Mouse (Mus musculus) hindbrain, embryonic 16.5 days (tissue): ENCODE results near the gene Nvl. TPM values are rescaled to one million over a fixed set of nuclear protein-coding genes. Genes with fewer than 3 reads are reported as not detected.

Source experiments
- ATAC-seq: fragments of 200-750 bp; cut with Nextera tagmentation; 2 replicates; pipeline ENCODE4 v1.8.0; 2017; ENCODE audit warnings: moderate TSS enrichment, moderate library complexity
- H3K27ac ChIP-seq: fragments of 300-500 bp; sonication (generic); 2 replicates; pipeline ENCODE4 v1.5.1; 2014; ENCODE audit warnings: low read depth, mild to moderate bottlenecking, control low read depth, low read length, moderate library complexity
- H3K27me3 ChIP-seq: fragments of 300-500 bp; sonication (generic); replicated peaks from 2 replicates; pipeline ENCODE4 v1.6.1; 2014; ENCODE audit warnings: low read length; ENCODE audit not compliant: control insufficient read depth, insufficient read depth
- H3K36me3 ChIP-seq: fragments of 300-500 bp; sonication (generic); 2 replicates; pipeline ENCODE4 v1.6.1; 2014; ENCODE audit warnings: mild to moderate bottlenecking, low read length, moderate library complexity, mixed read lengths; ENCODE audit not compliant: control insufficient read depth, insufficient read depth
- H3K4me1 ChIP-seq: fragments of 300-500 bp; sonication (generic); 2 replicates; pipeline ENCODE4 v1.6.1; 2014; ENCODE audit warnings: low read depth, low read length; ENCODE audit not compliant: control insufficient read depth, insufficient read depth
- H3K4me2 ChIP-seq: fragments of 300-500 bp; sonication (generic); 2 replicates; pipeline ENCODE4 v1.6.1; 2014; ENCODE audit warnings: mild to moderate bottlenecking, low read length, control low read depth, moderate library complexity
- H3K4me3 ChIP-seq: fragments of 300-500 bp; sonication (generic); 2 replicates; pipeline ENCODE4 v1.5.1; 2014; ENCODE audit warnings: mild to moderate bottlenecking, low read length, control low read depth, moderate library complexity
- H3K9ac ChIP-seq: fragments of 300-500 bp; sonication (generic); 2 replicates; pipeline ENCODE4 v1.6.1; 2014; ENCODE audit warnings: low read depth, mild to moderate bottlenecking, control low read depth, low read length, moderate library complexity
- H3K9me3 ChIP-seq: fragments of 300-500 bp; sonication (generic); 2 replicates; pipeline ENCODE4 v1.6.1; 2014; ENCODE audit warnings: mild to moderate bottlenecking, low read length, moderate library complexity; ENCODE audit not compliant: control insufficient read depth
- WGBS: fragments of 180-500 bp; shearing (Covaris S2); extraction: QIAGEN DNeasy Blood & Tissue Kit; methylation state at CpG from one replicate; pipeline ENCODE4 v1.1.7; 2014; 5-methylcytosine and 5-hydroxymethylcytosine counted together
- polyA plus RNA-seq: library from polyadenylated mRNA; unstranded; fragments of >200 nt; fragmentation: Nextera tagmentation; extraction: Ambion mirVana; gene quantifications from 2 replicates; pipeline ENCODE4 v1.2.1, GENCODE M21; 2015

Gene Nvl
- polyA plus RNA-seq = 36.7 and 43.1 TPM in 2 replicates

DNA sequence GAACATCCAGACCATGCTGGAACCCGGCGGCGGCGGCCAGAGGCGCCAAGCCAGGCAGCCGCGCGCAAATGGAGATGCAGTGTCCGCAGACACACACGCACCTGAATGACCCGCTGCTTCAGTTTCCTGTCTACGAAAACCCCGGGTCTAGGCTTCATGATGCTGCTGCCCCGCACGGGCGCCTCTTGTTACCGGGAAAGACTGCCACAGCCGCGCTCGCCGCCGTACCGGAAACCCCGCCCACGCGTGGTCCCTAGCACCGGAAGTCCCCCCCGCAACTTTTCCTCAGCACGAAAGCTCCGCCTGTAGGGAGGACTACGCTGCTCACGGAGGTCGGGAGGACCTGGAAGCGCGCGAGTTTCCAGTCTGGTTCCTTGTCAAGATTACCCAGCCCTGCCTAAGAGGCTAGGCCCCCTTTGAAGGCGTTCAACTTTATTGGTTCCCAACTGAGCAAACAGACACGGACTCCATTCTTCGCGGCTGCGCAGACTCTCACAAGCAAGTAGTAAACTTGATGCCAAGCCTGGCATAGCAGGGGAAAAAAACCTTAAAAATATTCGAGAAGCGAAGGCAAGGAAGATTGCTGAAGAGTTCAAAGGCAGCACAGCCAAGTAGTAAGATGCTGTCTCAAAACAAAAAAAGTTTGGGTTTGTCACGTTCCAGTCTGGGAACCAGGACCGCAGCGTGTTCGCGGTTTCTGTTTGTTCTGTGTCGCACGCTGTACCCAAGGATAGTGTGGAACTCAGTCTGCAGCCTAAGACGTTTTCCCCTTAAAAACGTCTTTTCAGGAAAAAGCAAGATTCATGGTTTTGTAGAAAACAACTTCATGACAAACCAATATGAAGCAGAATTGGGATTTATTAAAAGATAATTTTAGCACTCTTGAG lies at the start of gene Nvl, which contains the start of gene Cnih4:
Gene Nvl (minus strand): TSS at position 255 of the 887 bp plus-strand sequence.
Gene Cnih4 (plus strand): TSS at position 744 of the 887 bp plus-strand sequence.
- Histone ChIP-seq H3K36me3 (peaks cover 8% of the 10 kb centered on the region), H3K4me1 (peaks cover 16% of the 10 kb centered on the region)
- peak; percentile 100 for ATAC-seq

DNA sequence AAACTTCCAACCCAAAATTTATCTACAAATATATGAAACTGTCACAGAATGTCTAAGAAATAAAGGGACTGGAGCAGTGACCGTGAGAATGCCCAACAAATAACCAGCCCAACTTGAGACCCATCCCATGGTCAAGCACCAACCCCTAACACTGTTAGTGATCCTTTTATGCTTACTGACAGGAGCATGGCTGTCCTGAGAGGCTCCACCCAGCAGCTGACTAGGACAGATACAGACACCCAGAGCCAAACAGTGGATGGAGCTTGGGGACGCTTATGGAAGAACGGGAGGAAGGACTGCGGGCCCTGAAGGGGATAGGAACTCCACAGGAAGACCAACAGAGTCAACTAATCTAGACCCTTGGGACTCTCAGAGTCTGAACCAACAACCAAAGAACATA lies 44.9 kb upstream of the Nvl start:
- Histone ChIP-seq H3K36me3 (peaks cover 52% of the 10 kb centered on the region), H3K27ac (no peak overlapping the region)
- 95% methylated on average over 4 of the region's 4 CpGs for WGBS

More for the DNA sequence above, at the start of gene Nvl, which contains the start of gene Cnih4:
- Histone ChIP-seq H3K4me3 (peak within 1 kb of the TSS; percentile 52), H3K27ac (peak within 1 kb of the TSS; percentile 71), H3K27me3 (no peaks in the 10 kb centered on the region), H3K9ac (peak within 1 kb of the TSS; percentile 63), H3K9me3 (no peaks in the 10 kb centered on the region), H3K4me2 (peak within 1 kb of the TSS; percentile 79)
- WGBS = under 1% methylated on average over 52 of the region's 52 CpGs

DNA sequence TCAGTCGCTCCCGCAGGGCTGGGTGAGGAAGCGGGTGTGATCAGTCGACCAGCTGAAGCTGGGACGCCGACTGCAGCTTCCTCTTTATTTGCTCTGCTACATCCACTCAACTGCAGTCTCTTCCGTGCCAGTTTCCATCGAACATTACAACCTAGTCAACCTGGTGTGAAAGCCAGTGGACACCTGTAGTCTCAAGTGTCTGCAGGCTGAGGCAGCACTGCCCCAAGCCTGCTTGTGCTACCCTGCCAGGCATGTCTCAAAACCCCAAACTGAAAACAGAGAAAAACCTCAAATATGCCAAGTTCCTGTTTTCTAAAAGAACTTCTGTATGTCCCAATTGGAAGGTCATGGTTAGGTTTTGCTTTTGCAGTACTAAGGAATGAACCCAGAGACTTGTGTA lies 26.2 kb upstream of the Nvl start:
- H3K4me2 ChIP-seq = no peak overlapping the region
- H3K36me3 ChIP-seq = peaks cover 19% of the 10 kb centered on the region
- H3K9me3 ChIP-seq = no peaks in the 10 kb centered on the region
- ATAC-seq = no peak
- H3K9ac ChIP-seq = no peak overlapping the region
- no peak overlapping the region for H3K27ac ChIP-seq
- H3K4me1 ChIP-seq = no peaks in the 10 kb centered on the region
- no peak overlapping the region for H3K4me3 ChIP-seq
- 91% methylated on average over 8 of the region's 8 CpGs for WGBS
- H3K27me3 ChIP-seq = no peaks in the 10 kb centered on the region

More for the DNA sequence above, 44.9 kb upstream of the Nvl start:
- ATAC-seq = no peak
- H3K9me3 ChIP-seq = no peaks in the 10 kb centered on the region
- H3K4me1 ChIP-seq = no peaks in the 10 kb centered on the region
- H3K4me3 ChIP-seq = no peak overlapping the region
- no peak overlapping the region for H3K4me2 ChIP-seq
- no peak overlapping the region for H3K9ac ChIP-seq
- no peaks in the 10 kb centered on the region for H3K27me3 ChIP-seq

DNA sequence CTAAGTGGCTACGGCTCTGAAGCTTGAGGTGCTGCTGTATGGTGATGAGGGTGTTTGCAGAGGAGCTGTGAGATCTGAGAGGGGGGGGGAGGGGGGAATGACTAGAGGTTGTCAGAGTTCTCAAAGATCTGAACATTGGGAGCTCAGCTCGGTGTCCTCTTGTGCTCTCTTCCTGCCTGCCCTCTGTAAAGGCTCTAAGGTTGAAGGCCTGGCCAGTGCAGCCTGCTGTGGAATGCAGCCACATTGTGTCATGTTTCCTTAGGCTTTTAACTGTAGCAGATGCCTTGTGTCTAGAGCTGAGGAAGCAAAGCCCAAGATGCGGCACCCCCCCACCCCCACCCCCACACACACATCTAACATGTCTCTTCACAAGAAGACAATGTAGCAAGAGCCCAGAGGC lies 24.4 kb upstream of the Nvl start:
- Histone ChIP-seq H3K27me3 (no peaks in the 10 kb centered on the region), H3K9me3 (no peaks in the 10 kb centered on the region), H3K4me3 (no peak overlapping the region), H3K36me3 (peaks cover 25% of the 10 kb centered on the region), H3K4me2 (no peak overlapping the region), H3K9ac (no peak overlapping the region), H3K4me1 (no peaks in the 10 kb centered on the region), H3K27ac (no peak overlapping the region)
- 86% methylated on average over 3 of the region's 3 CpGs for WGBS
- ATAC-seq = no peak

DNA sequence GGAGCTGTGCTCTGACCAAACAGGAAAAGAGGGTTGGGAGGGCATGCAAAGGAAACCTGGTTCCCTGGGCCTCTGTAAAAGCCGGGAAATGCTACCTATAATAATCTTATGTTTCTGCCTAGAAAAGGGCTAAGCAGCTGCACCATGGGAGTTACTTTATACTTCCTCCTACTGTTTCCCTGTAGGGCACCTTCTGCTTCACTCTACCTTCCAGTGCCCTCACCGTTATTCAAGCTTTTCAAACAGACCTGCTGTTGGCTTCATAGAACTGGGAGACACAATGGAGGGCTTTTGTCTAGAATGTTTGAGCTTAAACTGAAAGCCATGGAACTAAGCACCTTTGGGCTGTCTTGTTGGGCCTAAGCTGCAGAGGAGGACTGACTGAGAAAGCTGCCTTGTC lies 23.8 kb upstream of the Nvl start:
- H3K27me3 ChIP-seq = no peaks in the 10 kb centered on the region
- no peak overlapping the region for H3K4me3 ChIP-seq
- H3K27ac ChIP-seq = no peak overlapping the region
- H3K4me1 ChIP-seq = no peaks in the 10 kb centered on the region
- ATAC-seq = no peak
- H3K36me3 ChIP-seq = peaks cover 29% of the 10 kb centered on the region
- H3K4me2 ChIP-seq = no peak overlapping the region
- H3K9me3 ChIP-seq = no peaks in the 10 kb centered on the region
- no peak overlapping the region for H3K9ac ChIP-seq
- 79% methylated on average over 2 of the region's 2 CpGs for WGBS

DNA sequence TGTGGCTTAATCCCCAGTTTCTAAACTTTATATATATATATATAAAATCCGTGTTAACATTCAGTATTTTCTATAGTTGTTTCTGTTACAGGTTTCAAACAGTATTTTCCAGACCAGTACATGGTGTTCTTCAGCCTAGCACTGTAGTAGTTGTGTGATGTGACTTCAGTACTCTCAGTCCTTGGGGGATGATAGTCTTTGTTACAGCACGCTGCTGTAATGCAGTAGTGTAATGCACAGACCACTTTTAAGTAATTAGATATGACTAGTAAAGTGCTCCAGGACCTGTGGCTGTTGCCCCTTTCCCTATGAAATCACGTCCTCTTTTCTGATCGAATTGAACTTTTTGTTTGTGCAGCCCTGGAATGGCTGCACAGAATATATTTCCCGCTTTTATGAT lies 7.5 kb upstream of the Nvl start:
- H3K36me3 ChIP-seq = peaks cover 7% of the 10 kb centered on the region; the same call in 1 of the 2 replicates
- WGBS = 44% methylated on average over 5 of the region's 5 CpGs
- H3K27ac ChIP-seq = no peak overlapping the region; the same call in 1 of the 2 replicates
- ATAC-seq = no peak; the same call in 1 of the 2 replicates
- peak overlapping the region; percentile 93 for H3K9ac ChIP-seq
- H3K27me3 ChIP-seq = no peaks in the 10 kb centered on the region
- peak overlapping the region; percentile 87 for H3K4me3 ChIP-seq
- H3K9me3 ChIP-seq = no peaks in the 10 kb centered on the region
- H3K4me2 ChIP-seq = peak overlapping the region; percentile 61
- H3K4me1 ChIP-seq = peaks cover 15% of the 10 kb centered on the region

DNA sequence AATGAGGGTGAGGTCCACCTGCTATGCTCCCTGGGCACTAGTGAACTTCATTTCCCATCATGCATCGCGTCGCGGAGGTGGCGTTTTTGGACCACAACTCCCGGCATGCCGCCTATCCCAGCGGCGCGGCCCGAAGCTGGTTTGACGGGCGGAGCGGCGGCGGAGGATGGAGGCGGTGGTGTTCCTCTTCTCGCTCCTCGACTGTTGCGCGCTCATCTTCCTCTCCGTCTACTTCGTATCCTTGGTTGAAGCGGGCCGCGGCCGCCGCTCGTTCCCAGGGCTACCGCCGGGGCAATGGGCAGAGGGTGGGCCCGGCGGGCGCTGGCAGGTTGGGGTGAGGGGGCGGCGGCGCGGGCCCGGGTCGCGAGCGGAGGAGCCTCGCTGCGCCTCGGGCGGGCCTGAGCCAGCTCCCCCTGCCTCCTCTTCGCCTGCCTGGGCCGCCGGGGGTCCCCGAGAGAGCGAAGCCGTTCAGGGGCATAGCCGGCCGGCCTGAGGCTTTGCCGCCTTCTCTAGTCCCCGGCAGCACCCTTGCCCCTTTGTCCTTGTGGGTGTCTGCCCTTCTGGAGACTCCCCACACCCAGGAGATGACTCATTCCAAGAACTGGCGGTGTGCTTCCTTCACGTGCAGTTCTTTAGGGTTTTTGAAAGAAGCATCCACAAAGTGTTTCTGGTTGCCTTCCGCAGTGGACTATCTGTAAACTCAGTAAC lies 7.0 kb upstream of the Nvl start:
- ATAC-seq = peak; percentile 90
- Histone ChIP-seq H3K27me3 (no peaks in the 10 kb centered on the region), H3K4me1 (peaks cover 15% of the 10 kb centered on the region), H3K4me3 (peak overlapping the region; percentile 87), H3K9me3 (no peaks in the 10 kb centered on the region), H3K36me3 (peaks cover 7% of the 10 kb centered on the region; the same call in 1 of the 2 replicates), H3K4me2 (peak overlapping the region; percentile 61), H3K9ac (peak overlapping the region; percentile 93), H3K27ac (peak overlapping the region; percentile 91)
- WGBS = under 1% methylated on average over 33 of the region's 59 CpGs

DNA sequence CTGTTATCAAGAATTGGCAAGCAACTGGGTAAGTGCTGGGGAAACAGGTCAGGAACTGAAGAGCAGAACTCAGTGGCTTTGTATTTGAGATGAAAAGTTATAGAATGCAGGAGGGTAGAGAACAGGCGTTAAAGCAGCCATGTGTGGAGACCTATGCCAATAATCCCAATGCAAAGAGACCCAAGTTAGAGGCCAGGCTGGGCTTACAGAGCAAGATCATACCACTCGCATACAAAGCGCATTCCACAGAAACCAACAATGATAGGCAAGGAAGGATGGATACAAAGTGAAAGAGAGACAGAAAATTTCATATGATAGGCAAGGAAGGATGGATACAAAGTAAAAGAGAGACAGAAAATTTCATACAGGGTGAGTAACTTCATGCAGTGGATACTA lies 6.4 kb upstream of the Nvl start:
- no peak overlapping the region for H3K4me3 ChIP-seq
- H3K36me3 ChIP-seq = 0 out of 2 replicates have a peak, but pooled peaks cover 2% of the 10 kb centered on the region
- H3K27me3 ChIP-seq = no peaks in the 10 kb centered on the region
- ATAC-seq = peak; percentile 27; the same call in 1 of the 2 replicates
- no peak overlapping the region for H3K27ac ChIP-seq
- H3K4me2 ChIP-seq = no peak overlapping the region
- WGBS = 75% methylated on average over 3 of the region's 3 CpGs
- H3K9ac ChIP-seq = no peak overlapping the region
- H3K9me3 ChIP-seq = no peaks in the 10 kb centered on the region
- H3K4me1 ChIP-seq = peaks cover 15% of the 10 kb centered on the region
